In genomic region chr13:31556964-31557767, GRCm38 (mm10) we compare ENCODE assay signal across 9 mouse cellular contexts. TPM values are rescaled to one million over a fixed set of nuclear protein-coding genes. Genes with fewer than 3 reads are reported as not detected.
DNase-seq lines count a peak whose midpoint lies in the region; ATAC-seq and TF ChIP-seq lines count a peak whose summit lies in the region.
"Had no signal": no experiment of that assay in that cellular context is flagged by ENCODE, and none has a peak within 500 bp of the region (broad histone marks: within the 10 kb centered on the region; RNA-seq: fewer than 3 reads in every experiment).

No protein-coding gene starts in this region.

- peak in 1 of 2 experiments; percentile 9 for DNase-seq in cerebellum, adult 2 months
- no peak for DNase-seq in cerebellum, adult 11 months
- peak; percentile 36 for DNase-seq in hindbrain, embryonic 10.5 days (ENCODE audit: low spot score)
- DNase-seq in lung, embryonic 14.5 days: peak; percentile 17
- no peak for DNase-seq in right cerebral cortex, postnatal 14 days
- DNase-seq in left cerebral cortex, postnatal 4 days: no peak

- ATAC-seq in lung, embryonic 14.5 days (ENCODE audit: insufficient read depth): no peak
- ATAC-seq in cerebellum, adult (ENCODE audit: insufficient number of reproducible peaks, low FRiP score, low TSS enrichment): no peak

- WGBS in cerebellum, adult 2 months: 20% methylated on average over 24 of the region's 24 CpGs
- 5% methylated on average over 24 of the region's 24 CpGs for WGBS in hindbrain, embryonic 10.5 days
- 10% methylated on average over 24 of the region's 24 CpGs for WGBS in lung, embryonic 14.5 days

- intact Hi-C loops in left cerebral cortex, postnatal 4 days (cut with DNase I): loop anchor here (5.0 kb wide), 1 partner anchor 55 kb away; no protein-coding TSS in a partner anchor

- no peak for TF ChIP-seq EP300 in ES-Bruce4 (IDR thresholded peaks at IDR 0.05; ENCODE audit: insufficient read depth, low read depth, low read length)

- no peak for TF ChIP-seq POLR2A in cerebellum, adult 2 months (IDR thresholded peaks at IDR 0.05; ENCODE audit: borderline replicate concordance, insufficient read depth, low read length)
- TF ChIP-seq POLR2A in ES-Bruce4 (IDR thresholded peaks at IDR 0.05; ENCODE audit: insufficient read depth, low read length): no peak

- H3K9ac ChIP-seq in ES-Bruce4 (ENCODE audit: low read depth, poor library complexity, severe bottlenecking): peak overlapping the region; percentile 49
- H3K9ac ChIP-seq in lung, embryonic 14.5 days: no peak overlapping the region

- H3K4me1 ChIP-seq in cerebellum, adult 2 months (ENCODE audit: control insufficient read depth, insufficient read depth, low read length): no peaks in the 10 kb centered on the region
- H3K4me1 ChIP-seq in ES-Bruce4 (ENCODE audit: control insufficient read depth, insufficient read depth, low read length): no peaks in the 10 kb centered on the region
- H3K4me1 ChIP-seq in hindbrain, embryonic 10.5 days (replicated peaks): peaks cover 30% of the 10 kb centered on the region
- H3K4me1 ChIP-seq in lung, embryonic 14.5 days (ENCODE audit: insufficient read depth): peaks cover 4% of the 10 kb centered on the region; the same call in 1 of the 2 replicates

- peak overlapping the region; percentile 54 for H3K4me3 ChIP-seq in cerebellum, adult 2 months (replicated peaks; ENCODE audit: insufficient read depth, low read depth, low read length)
- peak overlapping the region; percentile 45 for H3K4me3 ChIP-seq in ES-Bruce4 (ENCODE audit: low read depth, low read length)
- peak overlapping the region; percentile 64 for H3K4me3 ChIP-seq in hindbrain, embryonic 10.5 days
- H3K4me3 ChIP-seq in lung, embryonic 14.5 days (ENCODE audit: low read depth, low read length): peak overlapping the region; percentile 59

- TF ChIP-seq CTCF in cerebellum, adult 2 months (IDR thresholded peaks at IDR 0.05; ENCODE audit: borderline replicate concordance, insufficient read depth, low read depth, low read length): no peak
- TF ChIP-seq CTCF in ES-Bruce4 (IDR thresholded peaks at IDR 0.05; ENCODE audit: low read depth, low read length): no peak
- no peak for TF ChIP-seq CTCF in lung, embryonic 14.5 days (IDR thresholded peaks at IDR 0.05; ENCODE audit: low read depth)

- no peaks in the 10 kb centered on the region for H3K36me3 ChIP-seq in ES-Bruce4 (ENCODE audit: control insufficient read depth, insufficient read depth, low read length, poor library complexity, severe bottlenecking)
- H3K36me3 ChIP-seq in hindbrain, embryonic 10.5 days: no peaks in the 10 kb centered on the region
- no peaks in the 10 kb centered on the region for H3K36me3 ChIP-seq in lung, embryonic 14.5 days (ENCODE audit: insufficient read depth)

- H3K27me3 ChIP-seq in cerebellum, adult 2 months (ENCODE audit: control insufficient read depth, insufficient read depth, low read length): peaks cover 3% of the 10 kb centered on the region; the same call in 1 of the 2 replicates
- H3K27me3 ChIP-seq in ES-Bruce4 (ENCODE audit: control insufficient read depth, insufficient read depth, low read length, poor library complexity, severe bottlenecking): peaks cover 13% of the 10 kb centered on the region
- H3K27me3 ChIP-seq in hindbrain, embryonic 10.5 days (ENCODE audit: insufficient read depth, poor library complexity, severe bottlenecking): peaks cover 86% of the 10 kb centered on the region
- peaks cover 80% of the 10 kb centered on the region for H3K27me3 ChIP-seq in lung, embryonic 14.5 days (ENCODE audit: insufficient read depth, low read length)

- no peaks in the 10 kb centered on the region for H3K9me3 ChIP-seq in ES-Bruce4 (replicated peaks; ENCODE audit: control insufficient read depth, insufficient read depth, low read length, poor library complexity, severe bottlenecking)
- H3K9me3 ChIP-seq in hindbrain, embryonic 10.5 days: no peaks in the 10 kb centered on the region
- no peaks in the 10 kb centered on the region for H3K9me3 ChIP-seq in lung, embryonic 14.5 days (ENCODE audit: low read depth, low read length)

- H3K4me2 ChIP-seq in lung, embryonic 14.5 days: peak overlapping the region; percentile 100

- H3K27ac ChIP-seq in cerebellum, adult 2 months (ENCODE audit: insufficient read depth, low read length): no peak overlapping the region
- H3K27ac ChIP-seq in ES-Bruce4 (ENCODE audit: insufficient read depth, low read length): no peak overlapping the region
- H3K27ac ChIP-seq in hindbrain, embryonic 10.5 days: no peak overlapping the region
- H3K27ac ChIP-seq in lung, embryonic 14.5 days (ENCODE audit: low read depth): no peak overlapping the region

RNA-seq across cellular contexts. Expression of gene Foxq1, which starts 1.2 kb away (rescaled TPM):
- polyA plus RNA-seq in cerebellum, adult 2 months (2012; rRNA removed): 3.0 and 3.3 TPM in 2 replicates
- 1.3 and 1.5 TPM in 2 replicates for polyA plus RNA-seq in ES-Bruce4 (2011; ENCODE audit: insufficient read depth, insufficient read length, low read depth, missing spikeins)
- 0.66 and 1.1 TPM in 2 replicates for polyA plus RNA-seq in hindbrain, embryonic 10.5 days (2016; fragmentation: Nextera tagmentation; extraction: Ambion mirVana)
- polyA plus RNA-seq in lung, embryonic 14.5 days (2014; fragmentation: Nextera tagmentation; extraction: Ambion mirVana): 0.78 and 0.92 TPM in 2 replicates
- 1 to 10 TPM; 3.8 to 4.6 TPM for total RNA-seq in left cerebral cortex, postnatal 4 days (2021)

RNA-seq across cellular contexts. Expression of gene A530084C06Rik, which starts 2.0 kb away (rescaled TPM):
- 0.72 and 0.87 TPM in 2 replicates for polyA plus RNA-seq in cerebellum, adult 2 months (2012; rRNA removed)
- not detected in 2 replicates for polyA plus RNA-seq in ES-Bruce4 (2011; ENCODE audit: insufficient read depth, insufficient read length, low read depth, missing spikeins)
- polyA plus RNA-seq in hindbrain, embryonic 10.5 days (2016; fragmentation: Nextera tagmentation; extraction: Ambion mirVana): not detected in 2 replicates
- not detected in 2 replicates for polyA plus RNA-seq in lung, embryonic 14.5 days (2014; fragmentation: Nextera tagmentation; extraction: Ambion mirVana)
- 1 to 10 TPM; 1.6 to 2.4 TPM for total RNA-seq in left cerebral cortex, postnatal 4 days (2021)
- total RNA-seq: heart, adult 18-20 months had no signal

Comparison
In these comparisons a context has a peak if more than half of its experiments do, and no peak if none do; other contexts are left out.
1. DNase-seq: peak in hindbrain, embryonic 10.5 days (single experiment) and lung, embryonic 14.5 days (single experiment); none in cerebellum, adult 11 months (single experiment), right cerebral cortex, postnatal 14 days (single experiment) and left cerebral cortex, postnatal 4 days (single experiment).
2. Peak in every context shown above with its lines, with median percentiles within 50 percentile points of each other: H3K4me3 ChIP-seq.